Mouse (Mus musculus) midbrain, postnatal 0 days (tissue): ENCODE data around the gene Gm3002. TPM values are rescaled to one million over a fixed set of nuclear protein-coding genes. Genes with fewer than 3 reads are reported as not detected.
"Not testable (repeated sequence)": the region's sequence is repeated elsewhere in the genome, so short reads cannot be mapped to it uniquely, and the experiment has no call there.

Experiments
- ATAC-seq: fragments of 200-750 bp; cut with Nextera tagmentation; 2 replicates; pipeline ENCODE4 v1.8.0; 2017; ENCODE audit warnings: moderate number of reproducible peaks, mild to moderate bottlenecking, moderate TSS enrichment, moderate library complexity; ENCODE audit not compliant: low FRiP score
- DNase-seq: peaks from one replicate; pipeline ENCODE4 v3.0.0-alpha.2; 2015; ENCODE audit warnings: low spot score
- H3K27ac ChIP-seq: fragments of 300-500 bp; sonication (generic); 2 replicates; pipeline ENCODE4 v1.5.1; 2014; ENCODE audit warnings: low read depth, mild to moderate bottlenecking, low read length, mixed read lengths
- H3K27me3 ChIP-seq: fragments of 300-500 bp; sonication (generic); 2 replicates; pipeline ENCODE4 v1.6.1; 2014; ENCODE audit warnings: low read length, control low read depth, mixed read lengths; ENCODE audit not compliant: insufficient read depth
- H3K36me3 ChIP-seq: fragments of 300-500 bp; sonication (generic); 2 replicates; pipeline ENCODE4 v1.6.1; 2014; ENCODE audit warnings: low read length, control low read depth, mixed read lengths; ENCODE audit not compliant: insufficient read depth
- H3K4me1 ChIP-seq: fragments of 300-500 bp; sonication (generic); 2 replicates; pipeline ENCODE4 v1.6.1; 2014; ENCODE audit warnings: mild to moderate bottlenecking, control low read depth, antibody characterized with exemption, low read length, mixed read lengths; ENCODE audit not compliant: insufficient read depth
- H3K4me2 ChIP-seq: fragments of 300-500 bp; sonication (generic); 2 replicates; pipeline ENCODE4 v1.6.1; 2014; ENCODE audit warnings: low read depth, mild to moderate bottlenecking, low read length, mixed read lengths; ENCODE audit not compliant: poor library complexity, severe bottlenecking
- H3K4me3 ChIP-seq: fragments of 300-500 bp; sonication (generic); 2 replicates; pipeline ENCODE4 v1.5.1; 2014; ENCODE audit warnings: low read depth, mild to moderate bottlenecking, low read length, moderate library complexity
- H3K9ac ChIP-seq: fragments of 300-500 bp; sonication (generic); replicated peaks from 2 replicates; pipeline ENCODE4 v1.6.1; 2014; ENCODE audit warnings: mild to moderate bottlenecking, low read length, moderate library complexity, mixed read lengths; ENCODE audit not compliant: poor library complexity, severe bottlenecking
- H3K9me3 ChIP-seq: fragments of 300-500 bp; sonication (generic); 2 replicates; pipeline ENCODE4 v1.6.1; 2016; ENCODE audit warnings: low read length, control low read depth
- WGBS: fragments of 180-500 bp; shearing (Covaris S2); extraction: QIAGEN DNeasy Blood & Tissue Kit; methylation state at CpG from one replicate; pipeline ENCODE4 v1.1.7; 2014; 5-methylcytosine and 5-hydroxymethylcytosine counted together
- polyA plus RNA-seq: library from polyadenylated mRNA; unstranded; fragments of >200 nt; fragmentation: Nextera tagmentation; extraction: Ambion mirVana; gene quantifications from 2 replicates; pipeline ENCODE4 v1.2.1, GENCODE M21; 2015
- total RNA-seq: library from RNA; depleted of rRNA; stranded (reverse); fragments of >200 nt; gene quantifications from 2 replicates; pipeline ENCODE4 v1.2.3, GENCODE M21; 2014; rRNA removed

The Gm3002 gene
- total RNA-seq (5.3 and 6.8 TPM in 2 replicates), polyA plus RNA-seq (4.4 and 6.3 TPM in 2 replicates)

- not testable (repeated sequence) for H3K9me3 ChIP-seq, DNase-seq, ATAC-seq, H3K4me2 ChIP-seq, H3K27ac ChIP-seq, H3K4me3 ChIP-seq, H3K36me3 ChIP-seq, H3K4me1 ChIP-seq, H3K9ac ChIP-seq, H3K27me3 ChIP-seq
- WGBS = no CpG with 5 or more reads among the region's 31 CpGs
These were observed at the start of gene Gm3002 for GRCm38 (mm10) chr14:3809774-3810173. TSS of gene Gm3002 (plus strand) at chr14:3810074.

- H3K9me3 ChIP-seq, H3K27me3 ChIP-seq, H3K27ac ChIP-seq, H3K4me1 ChIP-seq, H3K4me2 ChIP-seq, H3K4me3 ChIP-seq, H3K9ac ChIP-seq, H3K36me3 ChIP-seq, ATAC-seq, DNase-seq: not testable (repeated sequence)
- no CpG with 5 or more reads among the region's 2 CpGs for WGBS
These were observed 36.1 kb downstream of the Gm3002 start, which contains the start of gene Gm3033 for GRCm38 (mm10) chr14:3845945-3846344. TSS of gene Gm3033 (plus strand) at chr14:3846245.

GRCm38 (mm10) chr14:3883872-3884271, 74.0 kb downstream of the Gm3002 start, which contains the start of gene Gm2916:
TSS of gene Gm2916 (plus strand) at chr14:3884172.
- not testable (repeated sequence) for H3K27me3 ChIP-seq, H3K9me3 ChIP-seq, H3K4me1 ChIP-seq, H3K36me3 ChIP-seq, H3K4me3 ChIP-seq, ATAC-seq, DNase-seq, H3K27ac ChIP-seq, H3K9ac ChIP-seq, H3K4me2 ChIP-seq
- no CpG with 5 or more reads among the region's 1 CpGs for WGBS

GRCm38 (mm10) chr14:3931456-3931855, 121.6 kb downstream of the Gm3002 start, which contains the start of gene Gm3029:
TSS of gene Gm3029 (plus strand) at chr14:3931756.
- H3K36me3 ChIP-seq, DNase-seq, H3K27ac ChIP-seq, ATAC-seq, H3K9ac ChIP-seq, H3K4me2 ChIP-seq, H3K4me1 ChIP-seq, H3K9me3 ChIP-seq, H3K4me3 ChIP-seq, H3K27me3 ChIP-seq: not testable (repeated sequence)
- no CpG with 5 or more reads among the region's 2 CpGs for WGBS

- H3K27ac ChIP-seq, H3K9me3 ChIP-seq, H3K4me3 ChIP-seq, H3K4me2 ChIP-seq, ATAC-seq, DNase-seq, H3K27me3 ChIP-seq, H3K9ac ChIP-seq, H3K4me1 ChIP-seq, H3K36me3 ChIP-seq: not testable (repeated sequence)
- WGBS = no CpG with 5 or more reads among the region's 2 CpGs
These were observed 153.4 kb downstream of the Gm3002 start, which contains the start of gene Gm3095 for GRCm38 (mm10) chr14:3963247-3963646. TSS of gene Gm3095 (plus strand) at chr14:3963547.

GRCm38 (mm10) chr14:3998094-3998493, 188.2 kb downstream of the Gm3002 start, which contains the start of gene Gm3099:
TSS of gene Gm3099 (plus strand) at chr14:3998394.
- not testable (repeated sequence) for ATAC-seq, H3K27me3 ChIP-seq, H3K9ac ChIP-seq, H3K9me3 ChIP-seq, H3K27ac ChIP-seq, H3K4me1 ChIP-seq, DNase-seq, H3K4me2 ChIP-seq, H3K36me3 ChIP-seq, H3K4me3 ChIP-seq
- 77% methylated on average over 1 of the region's 3 CpGs for WGBS

Other genes starting within 250 kb of the Gm3002 start
- not detected in 2 replicates for gene Gm3012, start 175.6 kb upstream of the Gm3002 start, total RNA-seq
- gene Gm3012, start 175.6 kb upstream of the Gm3002 start, polyA plus RNA-seq = not detected in 2 replicates
- 4.7 and 10.7 TPM in 2 replicates for gene Gm3020, start 158.0 kb upstream of the Gm3002 start, total RNA-seq
- gene Gm3020, start 158.0 kb upstream of the Gm3002 start, polyA plus RNA-seq = 24.1 and 27.6 TPM in 2 replicates
- not detected in 2 replicates for gene Gm3043, start 121.3 kb upstream of the Gm3002 start, total RNA-seq
- not detected in 2 replicates for gene Gm3043, start 121.3 kb upstream of the Gm3002 start, polyA plus RNA-seq
- gene Gm3033, start 36.2 kb downstream of the Gm3002 start, total RNA-seq = not detected in 2 replicates
- gene Gm3033, start 36.2 kb downstream of the Gm3002 start, polyA plus RNA-seq = 0.29 TPM in 1 of 2 replicates, not detected in the other
- gene Gm2916, start 74.1 kb downstream of the Gm3002 start, total RNA-seq = not detected in 2 replicates
- gene Gm2916, start 74.1 kb downstream of the Gm3002 start, polyA plus RNA-seq = not detected in 2 replicates
- not detected in 2 replicates for gene Gm3029, start 121.7 kb downstream of the Gm3002 start, total RNA-seq
- not detected in 2 replicates for gene Gm3029, start 121.7 kb downstream of the Gm3002 start, polyA plus RNA-seq
- gene Gm3095, start 153.5 kb downstream of the Gm3002 start, total RNA-seq = 2.2 and 4.5 TPM in 2 replicates
- gene Gm3095, start 153.5 kb downstream of the Gm3002 start, polyA plus RNA-seq = 1.9 and 2.0 TPM in 2 replicates
- not detected in 2 replicates for gene Gm3099, start 188.3 kb downstream of the Gm3002 start, total RNA-seq
- not detected in 2 replicates for gene Gm3099, start 188.3 kb downstream of the Gm3002 start, polyA plus RNA-seq
- gene Gm5796, start 213.9 kb downstream of the Gm3002 start, total RNA-seq = 3.7 and 8.2 TPM in 2 replicates
- 4.2 and 4.9 TPM in 2 replicates for gene Gm5796, start 213.9 kb downstream of the Gm3002 start, polyA plus RNA-seq